Mouse (Mus musculus): ENCODE data around the gene Snx18.

Snx18 gene

DNA sequence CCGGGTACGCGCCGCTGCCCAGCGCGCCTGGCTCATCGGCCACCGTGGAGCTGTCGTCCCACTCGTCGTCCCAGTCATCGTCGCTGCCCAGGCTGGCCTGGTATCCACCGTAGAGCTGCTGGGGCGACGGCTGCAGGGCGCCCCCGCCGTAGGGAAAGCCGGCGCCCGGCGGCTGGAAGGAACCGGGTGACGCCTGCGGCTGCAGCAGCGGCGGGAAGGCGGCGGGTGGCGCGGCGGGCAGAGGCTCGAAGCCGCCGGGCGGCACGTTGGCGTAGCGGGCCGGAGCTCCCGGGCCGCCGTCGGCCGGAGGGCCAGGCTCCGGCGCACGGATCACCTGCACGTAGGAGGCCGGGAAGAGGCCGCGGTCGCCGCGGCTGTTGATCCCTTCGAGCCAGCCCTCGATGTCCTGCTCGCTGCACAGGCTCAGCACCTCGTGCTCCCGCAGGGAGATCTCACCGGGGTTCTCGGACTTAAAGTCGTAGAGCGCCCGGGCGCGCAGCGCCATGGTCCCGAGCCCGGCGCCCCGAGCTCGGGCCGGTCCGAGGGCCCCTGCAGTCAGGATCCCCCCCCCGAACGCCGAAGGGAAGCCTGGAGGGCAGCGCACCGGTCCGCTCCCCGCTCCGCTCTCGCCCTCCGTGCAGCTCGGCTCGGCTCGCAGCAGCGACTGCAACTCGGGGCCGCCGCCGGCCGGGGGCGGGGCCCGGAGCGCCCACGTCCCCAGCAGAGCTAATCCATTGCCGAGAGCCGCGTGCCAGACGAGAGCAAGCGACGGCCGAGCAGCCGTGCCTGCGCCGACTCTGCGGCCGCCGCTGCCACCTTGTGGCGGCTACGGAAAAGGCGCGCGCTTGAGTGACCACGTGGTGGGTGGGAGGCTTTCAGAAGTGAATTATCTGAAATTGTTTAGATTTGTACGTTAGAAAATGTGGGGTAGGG, at the start of gene Snx18:
Gene Snx18, minus strand, starts transcription at position 674 of the 933 bp plus-strand sequence.
- peak; percentile 84 for DNase-seq (ENCODE audit: low read depth, low spot score)

DNA sequence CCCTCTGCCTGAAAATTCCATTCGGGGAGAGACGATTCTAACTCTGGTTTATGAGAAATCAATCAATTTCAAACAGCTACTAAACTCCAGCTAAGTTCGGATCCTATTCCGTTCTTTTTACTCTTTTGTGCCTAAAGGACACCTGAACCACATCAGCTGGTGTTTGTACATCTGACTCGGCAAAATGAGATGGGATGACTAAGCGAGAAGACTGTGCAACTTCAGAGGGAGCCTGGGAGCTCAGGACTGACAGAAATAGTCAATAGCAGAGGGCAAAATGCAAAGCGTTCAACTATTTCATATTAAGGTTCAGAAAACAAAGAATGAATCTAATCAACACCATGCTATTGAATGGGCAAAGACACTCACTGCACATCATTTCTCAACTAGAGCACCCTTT, 45.5 kb upstream of the Snx18 start:
- DNase-seq (ENCODE audit: low read depth, low spot score) = no peak

DNA sequence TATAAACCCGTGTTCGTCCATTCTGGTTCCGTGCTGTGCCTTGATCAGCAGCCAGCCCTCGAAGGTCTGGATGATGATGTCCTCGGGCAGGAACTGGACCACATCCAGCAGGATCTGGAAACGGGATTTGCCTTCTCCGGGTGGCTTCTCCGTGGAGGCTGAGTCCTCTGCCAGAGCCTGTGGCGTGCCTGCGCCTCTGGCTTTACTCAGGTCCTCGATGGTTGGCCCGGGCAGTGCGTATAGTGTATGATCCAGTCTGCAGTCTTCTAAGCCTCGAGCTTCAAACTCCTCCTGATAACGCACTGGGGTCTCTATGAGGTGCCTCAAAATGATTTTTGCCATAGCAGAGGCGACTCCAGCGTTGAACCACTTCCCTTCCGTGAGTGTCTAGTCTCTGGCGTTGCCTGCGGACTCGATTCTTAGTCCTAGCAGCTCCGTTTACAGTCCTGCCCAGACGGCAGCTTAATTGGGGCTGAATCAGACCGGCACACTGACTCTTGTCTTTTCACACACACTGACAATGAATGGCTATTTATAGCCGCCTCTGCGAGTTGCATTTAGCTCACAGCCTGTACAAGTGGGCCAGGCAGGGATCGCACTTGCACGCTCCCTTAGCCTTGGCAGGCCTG, 44.9 kb upstream of the Snx18 start, which contains the start of gene Hspb3:
Gene Hspb3, minus strand, starts transcription at position 526 of the 629 bp plus-strand sequence.
- DNase-seq (ENCODE audit: low read depth, low spot score) = no peak

DNA sequence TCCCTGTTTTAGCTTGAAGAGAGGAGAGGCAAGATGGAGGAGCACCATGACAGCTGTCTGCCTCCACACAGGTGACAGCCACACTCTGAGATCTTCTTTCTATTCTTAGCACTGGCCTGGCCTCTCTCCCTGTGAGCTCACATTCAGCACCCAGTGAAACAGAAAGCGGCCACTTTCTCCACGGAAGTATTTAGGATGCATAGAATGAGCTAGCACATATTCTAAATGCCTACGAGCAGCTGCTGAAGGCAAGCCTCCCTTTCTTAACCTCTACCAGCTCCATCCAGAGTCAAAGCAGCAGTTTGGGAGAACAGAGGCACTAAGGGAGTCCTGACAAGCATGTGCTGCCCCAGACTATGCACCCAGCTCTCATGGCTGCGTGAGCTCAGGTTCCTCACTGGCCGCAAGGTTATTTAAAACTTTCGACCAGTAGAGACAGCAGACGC, 43.5 kb upstream of the Snx18 start:
- no peak for DNase-seq (ENCODE audit: low read depth, low spot score)

DNA sequence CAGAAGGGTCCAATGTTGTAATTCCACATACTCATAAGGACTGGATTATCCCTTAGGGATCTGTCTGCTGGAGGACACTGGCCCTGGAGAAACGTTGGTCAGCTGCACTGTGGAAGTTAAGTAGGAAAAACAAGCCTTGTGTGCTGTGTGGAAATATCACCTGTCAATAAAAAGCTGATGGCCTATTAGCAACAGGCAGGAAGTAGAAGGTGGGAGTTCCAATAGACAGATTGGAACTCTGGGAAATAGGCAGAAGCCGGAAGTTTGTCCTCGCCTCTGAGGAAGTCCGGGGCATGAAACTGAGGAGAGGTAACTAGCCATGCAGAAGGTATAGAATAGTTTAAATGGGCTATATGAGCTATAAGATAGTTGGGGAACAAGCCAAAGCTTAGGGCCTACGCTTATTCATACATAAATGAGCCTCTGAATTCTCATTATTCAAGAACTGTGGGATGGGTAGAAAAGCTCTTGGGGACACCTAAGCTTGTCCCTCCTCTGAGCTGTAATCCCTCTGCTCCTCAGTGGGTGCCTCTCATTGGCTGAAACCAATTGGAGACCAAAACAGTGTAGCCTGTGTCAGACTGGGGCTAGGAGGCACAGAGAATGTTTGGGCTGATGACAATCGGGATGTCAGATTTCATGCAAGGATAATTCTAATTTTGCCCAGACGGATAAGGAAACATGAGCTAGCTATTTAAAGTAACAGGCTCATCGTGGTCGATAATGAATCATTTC, 42.4 kb upstream of the Snx18 start:
- no peak for DNase-seq (ENCODE audit: low read depth, low spot score)

DNA sequence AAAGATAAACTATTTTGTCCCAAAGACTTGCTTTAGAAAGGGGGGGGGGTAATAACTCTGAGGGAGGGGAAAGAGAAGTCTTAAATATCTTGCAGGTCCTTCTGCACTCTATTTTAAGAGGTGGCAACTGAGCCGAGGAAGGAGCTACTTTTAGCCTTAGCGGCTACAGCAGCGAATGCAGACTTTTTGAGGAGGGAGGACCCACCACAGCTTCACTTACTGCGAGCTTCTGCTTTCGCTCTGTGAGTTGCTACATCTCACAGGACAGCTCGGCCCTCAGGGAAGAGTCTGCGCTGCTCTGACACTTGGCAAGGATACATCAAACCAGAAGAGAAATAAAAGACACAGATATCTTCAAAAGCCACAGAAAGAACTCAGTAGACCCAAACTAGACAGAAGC, 38.8 kb upstream of the Snx18 start:
- no peak for DNase-seq (ENCODE audit: low read depth, low spot score)

DNA sequence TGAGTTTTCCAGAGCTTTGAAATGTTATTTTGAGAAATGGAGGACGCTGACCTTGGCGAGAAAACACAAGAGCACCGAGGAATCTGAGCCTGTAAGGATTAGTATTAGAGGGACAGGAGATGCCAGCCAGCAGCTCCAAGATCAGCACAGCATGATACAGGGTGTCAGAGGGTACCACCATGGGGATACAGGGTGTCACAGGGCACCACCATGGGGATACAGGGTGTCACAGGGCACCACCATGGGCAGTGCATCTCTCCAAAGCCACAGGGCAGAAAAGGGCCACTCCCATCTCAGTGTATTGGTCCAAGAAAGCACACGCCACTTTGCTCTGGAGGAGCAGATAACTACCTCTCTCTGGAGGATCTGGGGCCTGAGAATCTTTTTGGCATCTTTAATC, 38.3 kb upstream of the Snx18 start:
- no peak for DNase-seq (ENCODE audit: low read depth, low spot score)

DNA sequence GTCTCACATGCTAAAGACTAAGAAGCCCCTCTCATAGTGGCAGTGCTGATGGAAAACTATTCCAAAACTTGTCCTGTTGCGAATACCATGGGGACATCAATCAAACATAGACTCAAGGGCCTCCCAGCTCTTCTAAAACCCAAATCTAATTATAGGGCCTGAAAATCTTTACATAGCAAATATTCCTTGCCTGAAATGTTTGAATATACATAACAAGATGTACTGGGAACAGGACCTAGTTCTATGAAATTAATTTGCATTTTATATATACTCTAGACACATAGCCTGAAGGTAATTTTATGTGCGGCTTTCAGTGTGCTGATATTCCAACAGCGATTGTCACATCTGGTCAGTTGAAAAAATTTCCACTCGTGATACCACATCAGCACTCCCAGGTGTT, 37.1 kb upstream of the Snx18 start:
- DNase-seq (ENCODE audit: low read depth, low spot score) = no peak

DNA sequence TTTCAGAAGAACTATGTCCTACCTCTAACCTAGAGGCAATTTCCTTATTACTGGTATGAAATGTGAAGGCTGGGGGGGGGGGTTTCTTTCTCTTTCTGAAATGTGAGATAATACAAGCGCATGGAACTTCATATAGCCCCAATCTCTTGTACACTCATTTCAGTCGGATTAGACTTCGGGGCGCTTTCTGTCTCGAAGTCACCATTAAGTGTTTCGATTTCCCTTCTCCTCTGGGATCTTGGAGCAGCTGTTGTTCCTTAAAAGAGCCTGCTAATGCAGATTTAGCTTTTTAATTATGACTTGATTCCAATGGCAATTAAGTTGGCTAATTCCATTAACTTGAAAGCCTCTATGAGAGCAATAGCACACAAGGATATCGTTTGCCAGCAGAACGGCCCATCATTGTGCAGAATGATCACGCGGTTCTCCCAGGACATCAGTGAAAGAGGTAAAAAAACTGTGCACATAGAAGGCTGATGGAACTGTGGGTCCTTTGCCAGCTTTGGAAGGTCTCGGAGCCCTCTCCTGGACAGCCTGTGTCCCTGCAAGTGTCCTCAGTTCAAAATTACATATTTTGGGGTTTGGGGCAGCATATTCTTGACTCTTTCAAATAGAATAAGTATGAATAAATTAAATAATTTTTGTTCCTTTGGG, 22.7 kb upstream of the Snx18 start:
- no peak for DNase-seq (ENCODE audit: low read depth, low spot score)

DNA sequence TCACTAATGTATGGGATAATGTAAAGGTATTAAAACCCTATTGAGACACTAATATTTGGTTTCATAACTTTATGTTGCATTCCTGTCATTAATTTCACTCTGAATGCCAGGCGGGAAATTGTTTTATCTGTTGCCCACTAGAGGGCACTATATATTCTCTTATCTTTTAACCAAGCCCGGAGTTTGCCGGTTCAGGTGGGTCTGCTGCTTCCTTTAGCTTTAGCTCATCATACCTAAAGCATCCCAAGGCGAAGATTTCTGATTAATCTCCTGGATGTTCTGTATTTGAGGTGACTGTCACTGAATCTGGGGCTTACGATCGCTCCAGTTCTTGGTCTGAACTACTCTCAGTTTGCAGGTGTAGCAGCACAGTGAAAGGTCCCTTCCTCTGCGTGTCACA, 20.6 kb upstream of the Snx18 start:
- DNase-seq (ENCODE audit: low read depth, low spot score) = no peak

DNA sequence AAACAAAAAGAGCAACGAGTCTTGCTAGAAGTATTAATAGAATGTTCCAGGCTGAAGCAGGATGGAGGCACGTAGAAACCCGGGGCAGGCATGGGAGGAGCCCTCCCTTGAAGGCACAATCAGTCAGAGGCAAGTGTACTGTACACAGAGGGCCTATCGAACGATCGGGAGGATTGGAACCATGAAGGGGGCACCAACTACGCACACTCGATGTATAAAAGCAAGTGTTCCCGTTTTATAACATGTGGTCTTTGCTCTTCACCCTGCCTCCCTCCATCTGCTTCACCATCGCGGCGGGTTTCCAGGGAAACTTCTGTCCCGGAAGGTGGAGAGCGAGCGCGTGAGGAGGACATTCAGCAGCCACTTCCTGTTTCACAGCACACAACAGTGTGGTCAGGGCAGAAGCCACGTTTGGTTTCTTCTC, 17.4 kb upstream of the Snx18 start:
- no peak for DNase-seq (ENCODE audit: low read depth, low spot score)

DNA sequence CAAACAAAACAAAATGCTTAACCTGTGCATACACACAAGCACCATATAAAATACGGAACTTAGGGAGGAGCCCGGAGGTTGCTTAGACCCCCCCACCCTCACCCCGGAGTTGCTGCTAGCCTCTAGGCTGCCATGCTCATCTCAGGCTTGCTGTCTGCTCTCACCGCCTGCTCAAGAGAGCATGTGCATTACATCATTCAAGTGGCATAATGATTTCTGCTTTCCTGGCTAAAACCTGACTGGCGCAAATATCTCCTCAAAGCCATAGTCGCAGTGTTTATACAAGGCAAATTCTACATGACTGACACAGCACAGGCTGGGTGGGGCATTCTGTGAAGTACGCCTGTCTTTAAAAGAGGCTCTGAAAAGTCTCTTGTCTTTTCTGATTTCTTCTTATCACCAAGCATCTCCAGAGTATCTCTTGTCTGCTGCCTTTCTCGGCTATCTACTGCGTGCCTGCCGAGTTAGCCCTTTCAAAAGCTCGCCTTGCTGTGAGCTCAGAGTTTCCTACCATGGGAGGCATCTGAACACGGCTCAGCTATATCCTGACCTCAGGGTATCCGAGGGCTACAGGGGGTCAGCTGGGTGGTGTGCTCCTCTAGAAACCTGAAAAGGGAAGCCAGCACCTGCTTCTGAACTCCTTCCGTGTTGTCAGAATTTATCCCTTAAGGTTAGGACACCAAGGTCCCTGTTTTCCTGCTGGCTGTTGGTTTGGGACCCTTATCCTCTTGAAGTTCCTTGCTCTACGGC, 16.5 kb upstream of the Snx18 start:
- no peak for DNase-seq (ENCODE audit: low read depth, low spot score)

DNA sequence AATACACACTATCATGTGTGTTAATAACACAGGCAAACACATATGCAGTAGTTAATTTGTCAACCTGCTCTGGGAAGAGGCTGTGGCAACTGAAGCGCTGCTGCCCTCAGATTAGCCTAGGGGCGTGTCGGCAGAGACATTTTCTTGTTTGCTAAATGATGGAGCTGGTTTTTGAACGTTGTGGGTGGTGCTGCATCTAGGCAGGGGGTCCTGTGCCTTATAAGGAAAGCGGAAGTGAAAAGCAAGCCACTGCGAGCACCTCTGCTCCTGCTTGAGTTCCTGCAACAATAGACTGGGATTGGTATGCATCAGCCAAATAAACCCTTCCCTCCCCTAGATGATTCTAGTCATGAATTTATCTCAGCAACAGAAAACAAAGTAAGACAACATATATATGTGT, 14.1 kb upstream of the Snx18 start:
- DNase-seq (ENCODE audit: low read depth, low spot score) = no peak

DNA sequence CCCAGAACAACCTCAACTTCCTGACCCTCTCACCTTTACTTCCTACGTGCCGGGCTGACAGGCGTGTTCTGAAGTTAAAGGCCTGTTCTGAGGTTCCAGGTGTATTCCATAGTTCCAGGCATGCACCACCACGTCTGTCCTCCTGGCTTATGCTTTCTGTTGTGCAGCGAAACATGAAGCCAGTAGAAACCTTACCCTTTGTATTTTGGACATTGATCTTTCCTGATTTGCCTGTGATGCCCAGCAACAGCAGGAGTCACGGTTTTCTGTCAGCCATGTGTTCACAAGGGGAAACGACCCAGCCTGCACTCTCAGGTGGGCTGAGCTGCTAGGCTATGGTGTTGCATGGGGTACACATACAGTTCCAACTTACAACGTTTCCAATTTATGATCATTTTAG, 9.2 kb upstream of the Snx18 start:
- no peak for DNase-seq (ENCODE audit: low read depth, low spot score)

DNA sequence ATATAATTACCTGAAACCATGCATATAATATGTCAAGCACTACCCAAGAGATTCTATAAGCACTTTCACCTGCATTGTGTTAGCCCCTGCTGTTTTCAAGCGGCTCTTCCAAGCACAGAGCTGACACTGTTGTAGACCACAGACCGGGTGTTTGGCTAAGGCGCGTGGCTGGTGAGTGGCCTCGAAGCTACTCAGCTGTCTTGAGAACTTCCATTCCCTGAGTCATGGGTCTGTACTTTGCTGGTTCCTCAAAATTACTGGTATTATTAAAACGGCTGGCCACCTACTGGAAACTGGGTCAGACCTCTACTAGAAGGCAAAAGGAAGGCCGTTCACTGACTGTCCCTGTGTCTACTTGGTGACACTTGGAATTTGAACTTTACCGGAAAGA, 4.5 kb upstream of the Snx18 start:
- no peak for DNase-seq (ENCODE audit: low read depth, low spot score)

DNA sequence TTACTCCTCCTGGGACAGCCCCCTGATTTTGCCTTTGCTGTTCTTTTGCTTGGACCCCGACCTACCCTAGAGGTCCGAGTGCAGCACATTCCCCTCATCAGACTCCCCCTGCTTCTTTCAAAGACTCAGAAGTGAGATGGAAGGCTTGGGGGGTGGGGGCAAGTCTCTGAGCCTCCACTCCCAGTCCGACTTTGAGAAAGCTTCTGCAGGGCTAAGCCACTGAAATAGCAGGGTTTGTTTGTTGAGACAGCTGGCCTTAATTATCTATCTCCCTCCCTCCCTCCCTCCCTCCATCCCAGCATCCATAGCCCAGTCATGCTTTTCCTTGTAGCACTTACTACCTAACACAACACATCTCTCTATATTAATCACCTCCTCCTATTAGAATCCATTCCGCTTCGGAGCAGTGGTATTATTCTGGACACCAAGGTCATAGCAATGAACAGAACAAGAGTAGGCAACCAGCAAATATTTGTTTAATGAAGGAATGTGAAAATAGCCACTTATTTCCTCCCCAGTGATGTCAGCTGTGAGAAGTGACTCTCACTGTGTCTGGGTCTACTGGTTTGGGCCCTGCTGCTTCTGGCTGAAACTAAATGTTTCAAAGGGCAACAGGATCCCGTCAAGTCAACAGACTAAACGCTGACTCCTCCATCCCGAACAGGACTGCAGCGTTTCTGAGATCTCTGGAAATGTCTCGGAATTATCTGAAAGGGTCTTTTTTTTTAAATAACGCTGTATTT, 3.9 kb upstream of the Snx18 start:
- no peak for DNase-seq (ENCODE audit: low read depth, low spot score)

DNA sequence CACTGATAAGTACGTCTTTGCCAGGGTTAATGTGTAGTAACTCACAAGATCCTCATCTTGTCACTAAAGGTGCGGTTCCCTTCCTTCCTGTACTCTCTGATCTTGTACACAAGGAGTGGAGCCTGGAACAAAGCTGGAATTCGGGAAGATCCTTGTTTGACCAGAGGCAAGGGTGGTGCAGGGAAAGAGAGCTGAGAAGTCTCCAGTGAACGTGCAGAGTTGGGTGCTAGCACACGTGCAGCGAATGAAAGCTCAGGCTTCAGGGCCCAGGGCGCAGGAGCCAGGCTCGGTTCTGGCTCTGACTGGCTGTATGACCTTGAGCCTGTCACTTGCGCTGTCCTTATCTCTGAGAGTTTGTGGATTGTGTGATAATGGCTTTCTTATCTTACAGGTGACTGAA, 639 bp upstream of the Snx18 start:
- DNase-seq (ENCODE audit: low read depth, low spot score) = no peak

DNA sequence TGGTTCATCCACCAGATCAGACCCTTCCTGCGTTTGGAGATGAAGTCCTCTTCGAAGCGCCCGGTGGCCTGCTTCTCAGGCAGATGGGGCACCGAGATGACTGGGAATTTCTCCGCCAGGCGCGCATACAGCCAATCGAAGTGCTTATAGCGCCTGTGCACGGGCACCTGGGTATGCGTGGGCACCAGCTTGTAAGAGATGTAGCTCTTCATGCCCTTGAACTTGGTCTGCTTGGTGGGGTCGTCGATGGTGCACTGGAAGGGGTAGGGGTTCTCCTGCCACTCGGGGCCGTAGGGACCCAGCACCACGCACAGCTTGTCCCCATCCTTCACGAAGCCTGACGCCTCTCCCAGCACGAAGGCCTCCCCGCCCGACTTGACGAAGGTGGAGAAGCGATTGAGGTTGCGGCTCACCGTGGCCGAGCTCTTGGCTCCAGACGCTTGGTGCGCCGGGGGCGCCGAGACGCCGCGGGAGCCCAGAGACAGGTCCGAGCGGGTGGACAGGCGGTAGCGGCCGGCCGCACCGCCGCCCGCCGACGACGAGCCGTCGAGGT, 950 bp downstream of the Snx18 start:
- DNase-seq (ENCODE audit: low read depth, low spot score) = no peak

DNA sequence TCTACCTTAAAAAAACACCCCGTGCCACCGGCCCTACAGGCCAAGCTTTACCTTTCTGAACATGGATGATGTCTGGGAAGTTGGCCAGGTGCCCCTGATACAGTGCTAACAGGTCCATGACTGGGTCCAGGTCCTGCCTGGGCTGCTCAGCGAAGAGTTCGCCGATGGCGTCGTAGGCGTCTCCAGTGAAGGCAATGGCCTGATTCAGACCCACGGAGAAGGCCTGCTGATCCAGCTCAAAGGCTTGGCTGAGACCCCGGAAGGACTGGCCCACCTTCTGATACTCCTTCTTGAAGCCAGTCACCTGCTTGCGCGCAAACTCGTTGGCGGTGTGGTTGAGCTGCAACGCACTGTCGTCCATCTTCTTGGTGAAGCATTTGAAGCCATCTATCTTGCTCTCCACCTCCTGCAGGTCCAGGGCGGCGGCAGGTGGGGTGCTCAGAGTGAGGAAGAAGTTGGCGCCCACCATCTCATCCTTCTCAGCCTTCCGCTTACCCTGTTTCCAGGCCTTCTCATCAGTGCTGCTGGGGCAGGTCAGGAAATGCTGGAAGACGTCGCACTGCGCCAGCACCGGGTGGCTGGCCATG, 1.5 kb downstream of the Snx18 start:
- DNase-seq (ENCODE audit: low read depth, low spot score) = no peak

All from WW6 (cell line).